Mouse (Mus musculus) midbrain, embryonic 12.5 days (tissue): ENCODE results near the gene Dsp. TPM values are rescaled to one million over a fixed set of nuclear protein-coding genes. Genes with fewer than 3 reads are reported as not detected.

Source experiments
- ATAC-seq: fragments of 200-750 bp; cut with Nextera tagmentation; 2 replicates; pipeline ENCODE4 v1.8.0; 2017; ENCODE audit warnings: low read depth, moderate TSS enrichment, moderate library complexity; ENCODE audit not compliant: low FRiP score
- H3K27ac ChIP-seq: fragments of 300-500 bp; sonication (generic); replicated peaks from 2 replicates; pipeline ENCODE4 v1.5.1; 2016; ENCODE audit warnings: mild to moderate bottlenecking
- H3K27me3 ChIP-seq: fragments of 300-500 bp; sonication (generic); 2 replicates; pipeline ENCODE4 v1.6.1; 2016; ENCODE audit warnings: mild to moderate bottlenecking
- H3K36me3 ChIP-seq: fragments of 300-500 bp; sonication (generic); 2 replicates; pipeline ENCODE4 v1.6.1; 2016
- H3K4me1 ChIP-seq: fragments of 300-500 bp; sonication (generic); 2 replicates; pipeline ENCODE4 v1.6.1; 2016
- H3K4me2 ChIP-seq: fragments of 300-500 bp; sonication (generic); replicated peaks from 2 replicates; pipeline ENCODE4 v1.6.1; 2016; ENCODE audit warnings: mild to moderate bottlenecking, moderate library complexity
- H3K4me3 ChIP-seq: fragments of 300-500 bp; sonication (generic); 2 replicates; pipeline ENCODE4 v1.5.1; 2016; ENCODE audit warnings: mild to moderate bottlenecking
- H3K9ac ChIP-seq: fragments of 300-500 bp; sonication (generic); replicated peaks from 2 replicates; pipeline ENCODE4 v1.6.1; 2016; ENCODE audit warnings: mild to moderate bottlenecking, moderate library complexity
- H3K9me3 ChIP-seq: fragments of 300-500 bp; sonication (generic); 2 replicates; pipeline ENCODE4 v1.6.1; 2016; ENCODE audit warnings: mild to moderate bottlenecking
- WGBS: fragments of 180-500 bp; shearing (Covaris S2); methylation state at CpG from one replicate; pipeline ENCODE4 v1.1.7; 2016; 5-methylcytosine and 5-hydroxymethylcytosine counted together
- polyA plus RNA-seq: library from polyadenylated mRNA; unstranded; fragments of >200 nt; fragmentation: Nextera tagmentation; extraction: Ambion mirVana; gene quantifications from 2 replicates; pipeline ENCODE4 v1.2.1, GENCODE M21; 2016

Dsp gene
- 0.51 and 0.66 TPM in 2 replicates for polyA plus RNA-seq

DNA sequence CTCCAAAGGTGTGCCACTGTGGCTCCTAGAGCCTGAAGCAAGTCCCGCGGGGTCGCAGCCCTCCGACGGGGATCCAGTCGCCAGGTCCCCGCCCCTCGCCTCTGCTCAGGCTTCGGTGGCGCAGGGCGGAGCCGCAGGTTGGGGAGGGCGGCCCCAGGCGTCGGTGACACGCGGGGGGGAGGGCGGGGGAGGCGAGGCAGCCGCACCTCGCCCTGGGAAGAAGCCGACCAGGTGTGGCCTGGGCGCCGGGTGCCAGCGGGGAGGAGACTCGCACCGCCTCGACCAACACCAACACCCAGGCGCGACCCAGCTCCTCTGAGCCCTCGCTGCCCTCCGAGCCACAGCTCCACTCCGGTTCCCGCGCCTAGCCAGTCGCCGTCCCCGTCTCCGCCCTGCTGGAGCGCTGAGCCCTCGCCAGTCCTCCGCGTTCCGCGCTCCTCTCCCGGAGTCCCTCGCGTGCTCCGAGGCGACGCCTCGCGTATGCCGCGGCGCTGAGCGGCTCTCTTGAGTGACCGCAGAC is at the start of gene Dsp:
Dsp (plus strand) TSS at position 226 of the 520 bp plus-strand sequence.
- no peak within 1 kb of the TSS for H3K27ac ChIP-seq
- 1% methylated on average over 57 of the region's 58 CpGs for WGBS
- H3K9ac ChIP-seq: peak within 1 kb of the TSS; percentile 42; the same call in 1 of the 2 replicates
- H3K27me3 ChIP-seq: peaks cover 73% of the 10 kb centered on the region
- H3K36me3 ChIP-seq: no peaks in the 10 kb centered on the region
- peak within 1 kb of the TSS; percentile 40 for H3K4me3 ChIP-seq
- H3K9me3 ChIP-seq: no peaks in the 10 kb centered on the region
- H3K4me1 ChIP-seq: peaks cover 20% of the 10 kb centered on the region
- peak within 1 kb of the TSS; percentile 69 for H3K4me2 ChIP-seq
- peak; percentile 72 for ATAC-seq

DNA sequence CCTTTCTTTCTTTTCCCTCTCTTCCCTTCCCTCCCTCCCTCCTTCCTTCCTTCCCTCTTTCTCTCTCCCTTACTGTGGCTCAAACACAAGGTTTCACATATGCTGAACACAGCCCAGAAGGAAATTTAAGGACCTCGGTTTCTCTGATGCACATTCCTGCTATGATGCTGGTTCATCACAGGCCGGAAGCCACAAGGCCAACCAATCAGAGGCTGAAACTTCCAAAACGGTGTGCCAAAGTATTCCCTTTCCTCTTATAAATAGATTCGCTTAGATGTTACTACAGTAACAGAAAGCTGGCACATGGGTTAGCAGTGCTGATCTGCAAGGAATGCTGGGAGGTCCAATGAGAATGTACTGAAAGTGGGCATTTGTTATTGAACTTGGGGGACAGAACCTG is 47.7 kb upstream of the Dsp start:
- H3K27me3 ChIP-seq: no peaks in the 10 kb centered on the region

DNA sequence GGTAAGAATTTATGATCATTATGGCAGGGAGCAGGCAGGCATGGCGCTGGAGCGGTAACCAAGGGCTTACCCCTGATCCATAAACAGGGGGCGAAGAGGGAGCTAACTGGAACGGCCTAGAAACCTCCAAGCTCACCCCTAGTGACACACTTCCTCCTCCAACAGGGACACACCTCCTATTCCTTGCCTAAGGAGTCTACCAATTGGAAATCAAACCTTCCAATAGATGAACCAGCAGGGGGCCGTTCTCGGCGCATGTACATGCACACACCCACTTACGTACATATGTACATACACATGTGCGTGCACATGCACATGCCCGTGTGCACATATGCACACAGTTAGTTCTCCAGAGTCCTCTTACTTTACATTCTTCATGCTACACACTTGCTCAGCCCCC is 46.6 kb upstream of the Dsp start:
- no peak for ATAC-seq
- no peak overlapping the region for H3K27ac ChIP-seq
- WGBS: 92% methylated on average over 10 of the region's 10 CpGs
- no peak overlapping the region for H3K4me3 ChIP-seq
- no peaks in the 10 kb centered on the region for H3K9me3 ChIP-seq
- H3K4me1 ChIP-seq: no peaks in the 10 kb centered on the region
- H3K4me2 ChIP-seq: no peak overlapping the region
- no peaks in the 10 kb centered on the region for H3K36me3 ChIP-seq
- H3K9ac ChIP-seq: no peak overlapping the region
- no peaks in the 10 kb centered on the region for H3K27me3 ChIP-seq

More for the DNA sequence above, 47.7 kb upstream of the Dsp start:
- no peak overlapping the region for H3K4me2 ChIP-seq
- H3K27ac ChIP-seq: no peak overlapping the region
- H3K4me3 ChIP-seq: no peak overlapping the region
- no peaks in the 10 kb centered on the region for H3K4me1 ChIP-seq
- H3K36me3 ChIP-seq: no peaks in the 10 kb centered on the region
- H3K9me3 ChIP-seq: no peaks in the 10 kb centered on the region
- no peak overlapping the region for H3K9ac ChIP-seq
- 86% methylated on average over 4 of the region's 4 CpGs for WGBS
- ATAC-seq: no peak

DNA sequence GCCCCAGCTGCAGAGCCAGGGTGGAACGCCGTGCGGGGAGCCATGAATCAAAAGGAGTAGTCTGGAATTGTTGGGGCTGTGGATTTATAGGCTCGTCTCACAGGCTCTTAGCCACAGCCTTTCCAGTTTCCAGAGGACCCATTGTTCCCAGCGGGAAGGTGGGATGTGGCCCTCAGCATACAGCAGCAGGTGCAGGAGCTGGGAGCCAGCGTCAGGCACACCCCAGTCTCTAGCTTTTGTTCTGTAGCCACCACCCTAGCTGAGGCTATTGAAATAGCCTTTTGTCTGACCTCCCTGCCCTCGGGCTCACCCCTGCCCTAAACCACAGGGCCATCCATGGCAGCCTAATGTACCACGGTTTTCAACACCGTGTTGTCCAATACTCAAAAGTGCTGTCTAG is 42.0 kb upstream of the Dsp start:
- Histone ChIP-seq H3K9me3 (no peaks in the 10 kb centered on the region), H3K4me3 (no peak overlapping the region), H3K4me1 (no peaks in the 10 kb centered on the region), H3K36me3 (no peaks in the 10 kb centered on the region), H3K9ac (no peak overlapping the region), H3K27ac (no peak overlapping the region), H3K4me2 (no peak overlapping the region), H3K27me3 (no peaks in the 10 kb centered on the region)
- no peak for ATAC-seq
- WGBS: 80% methylated on average over 9 of the region's 9 CpGs

DNA sequence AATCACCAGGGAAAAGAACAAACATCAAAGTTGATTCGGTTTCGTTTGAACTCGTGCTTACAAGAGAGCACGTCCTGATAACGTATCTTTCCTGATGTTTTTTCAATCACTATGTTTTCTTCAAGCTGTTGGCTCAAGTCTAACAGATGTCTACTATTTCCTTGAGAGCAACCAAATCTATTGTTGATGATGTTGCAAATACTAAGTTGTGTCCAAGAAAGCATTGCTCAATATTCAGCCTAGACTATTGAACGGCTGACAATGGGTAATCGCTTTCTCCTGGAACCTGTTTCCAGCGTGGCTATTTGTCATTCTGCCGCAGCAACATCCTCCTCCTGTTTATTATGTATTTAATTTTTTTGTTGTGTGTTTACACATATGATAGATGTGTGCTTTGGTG is 28.8 kb upstream of the Dsp start:
- Histone ChIP-seq H3K27me3 (no peaks in the 10 kb centered on the region), H3K36me3 (no peaks in the 10 kb centered on the region), H3K9me3 (no peaks in the 10 kb centered on the region), H3K9ac (no peak overlapping the region), H3K4me1 (no peaks in the 10 kb centered on the region), H3K27ac (no peak overlapping the region), H3K4me2 (no peak overlapping the region), H3K4me3 (no peak overlapping the region)
- no peak for ATAC-seq
- 87% methylated on average over 9 of the region's 9 CpGs for WGBS

DNA sequence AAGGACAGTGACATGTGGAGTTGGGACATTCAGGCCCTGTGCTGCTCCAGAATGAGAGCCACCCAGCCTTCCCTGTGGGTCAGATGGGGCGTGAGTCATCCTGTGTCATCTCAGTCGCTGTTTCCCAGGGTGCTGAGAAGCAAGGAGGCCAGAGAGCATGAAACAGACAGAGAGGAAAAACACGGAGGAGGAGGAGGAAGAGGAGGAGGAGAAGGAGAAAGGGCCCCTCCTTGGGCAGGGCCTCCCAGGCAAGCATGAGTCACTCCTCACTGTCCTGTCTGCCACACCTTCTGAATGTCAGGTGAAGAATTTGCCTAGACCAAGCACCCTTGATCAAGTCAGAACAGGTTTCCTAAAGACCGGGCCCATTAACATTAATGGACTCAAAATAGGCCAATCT is 27.4 kb upstream of the Dsp start:
- no peak for ATAC-seq
- no peaks in the 10 kb centered on the region for H3K27me3 ChIP-seq
- no peaks in the 10 kb centered on the region for H3K4me1 ChIP-seq
- no peak overlapping the region for H3K9ac ChIP-seq
- H3K9me3 ChIP-seq: no peaks in the 10 kb centered on the region
- no peak overlapping the region for H3K4me2 ChIP-seq
- no peaks in the 10 kb centered on the region for H3K36me3 ChIP-seq
- 79% methylated on average over 4 of the region's 4 CpGs for WGBS
- no peak overlapping the region for H3K4me3 ChIP-seq
- no peak overlapping the region for H3K27ac ChIP-seq

DNA sequence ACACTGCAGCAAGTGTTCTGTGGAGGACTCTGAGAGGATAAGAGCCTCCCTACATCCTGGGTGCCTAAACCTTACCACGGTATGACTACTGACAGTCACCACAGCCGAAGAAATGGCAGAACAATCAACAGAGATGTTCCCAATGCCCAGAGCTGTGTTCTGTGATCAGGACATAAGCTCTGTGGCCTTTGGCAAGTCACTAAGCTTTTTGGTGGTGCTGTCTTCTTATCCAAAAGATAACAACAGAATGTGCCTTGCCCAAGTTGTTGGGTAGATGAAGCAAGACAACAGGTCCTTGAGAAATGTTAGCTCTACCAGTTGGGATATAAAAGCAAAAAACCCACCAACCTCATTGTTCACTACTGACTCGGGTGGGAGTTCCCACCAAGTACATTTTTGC is 23.4 kb upstream of the Dsp start:
- no peak for ATAC-seq
- H3K27me3 ChIP-seq: no peaks in the 10 kb centered on the region
- no peaks in the 10 kb centered on the region for H3K36me3 ChIP-seq
- 89% methylated on average over 3 of the region's 3 CpGs for WGBS
- no peaks in the 10 kb centered on the region for H3K9me3 ChIP-seq
- H3K27ac ChIP-seq: no peak overlapping the region
- no peak overlapping the region for H3K4me3 ChIP-seq
- H3K4me2 ChIP-seq: no peak overlapping the region
- H3K9ac ChIP-seq: no peak overlapping the region
- H3K4me1 ChIP-seq: no peaks in the 10 kb centered on the region

DNA sequence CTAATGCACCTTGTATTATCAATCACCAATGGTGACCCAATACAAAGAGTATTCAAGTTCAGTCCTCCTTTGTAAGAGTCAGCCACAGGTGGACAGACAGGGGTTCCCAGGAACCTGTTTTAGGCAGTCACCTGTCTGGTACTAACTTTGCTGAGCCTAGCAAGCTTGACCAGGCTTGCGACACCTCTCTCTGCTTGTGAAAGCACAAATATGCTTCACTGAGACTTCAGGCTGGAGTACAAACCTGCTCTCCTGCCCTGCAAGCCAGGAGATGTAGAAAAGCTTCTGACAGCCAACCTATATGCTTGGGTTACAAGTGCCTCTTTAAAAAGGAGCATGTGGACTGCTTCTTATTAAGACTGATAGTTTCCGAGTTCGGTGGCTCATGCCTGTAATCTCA is 22.8 kb upstream of the Dsp start:
- ATAC-seq: no peak
- no peak overlapping the region for H3K4me2 ChIP-seq
- 85% methylated on average over 3 of the region's 3 CpGs for WGBS
- H3K4me1 ChIP-seq: no peaks in the 10 kb centered on the region
- H3K27me3 ChIP-seq: no peaks in the 10 kb centered on the region
- H3K27ac ChIP-seq: no peak overlapping the region
- H3K9me3 ChIP-seq: no peaks in the 10 kb centered on the region
- no peak overlapping the region for H3K9ac ChIP-seq
- H3K36me3 ChIP-seq: no peaks in the 10 kb centered on the region
- H3K4me3 ChIP-seq: no peak overlapping the region

DNA sequence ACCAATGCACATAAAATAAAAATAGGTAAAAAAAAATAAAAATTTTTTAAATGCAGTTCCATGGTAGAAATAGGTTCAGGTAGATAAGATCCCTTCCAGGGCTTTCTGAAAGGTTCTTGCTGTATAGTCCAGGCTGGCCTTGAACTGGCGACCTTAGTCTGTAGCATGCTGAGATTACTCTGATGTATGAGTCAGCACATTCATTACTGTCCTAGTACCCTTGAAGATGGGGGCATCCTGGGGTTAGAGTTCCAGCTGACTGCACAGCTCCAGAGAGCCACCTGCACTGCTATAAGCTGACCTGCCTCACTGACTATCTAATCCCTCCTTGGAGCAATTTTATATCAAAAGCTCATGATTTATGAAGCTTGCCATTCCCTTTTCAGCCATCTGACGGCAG is 21.6 kb upstream of the Dsp start:
- Histone ChIP-seq H3K4me3 (no peak overlapping the region), H3K4me2 (no peak overlapping the region), H3K9me3 (no peaks in the 10 kb centered on the region), H3K4me1 (no peaks in the 10 kb centered on the region), H3K27ac (no peak overlapping the region), H3K27me3 (no peaks in the 10 kb centered on the region), H3K36me3 (no peaks in the 10 kb centered on the region), H3K9ac (no peak overlapping the region)
- no peak for ATAC-seq
- 91% methylated on average over 2 of the region's 2 CpGs for WGBS

DNA sequence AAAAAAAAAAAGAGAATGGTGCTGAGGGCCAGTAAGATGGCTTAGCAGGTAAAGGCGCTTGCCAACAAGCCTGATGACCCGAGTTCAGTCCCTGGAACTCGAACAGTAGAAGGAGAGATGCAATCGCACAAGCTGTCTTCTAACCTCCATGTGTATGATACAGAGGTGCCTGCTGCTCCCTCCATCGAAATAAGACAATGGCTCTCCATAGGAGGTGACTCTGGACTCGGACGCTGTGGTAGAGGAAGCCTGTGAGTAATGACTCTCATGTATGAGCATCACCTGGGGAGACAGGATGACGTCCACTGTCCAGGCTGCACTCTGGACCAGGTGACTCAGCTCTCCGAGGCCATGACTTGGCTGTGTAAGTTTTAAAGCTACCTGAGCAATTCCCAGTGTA is 21.0 kb upstream of the Dsp start:
- no peaks in the 10 kb centered on the region for H3K36me3 ChIP-seq
- no peak overlapping the region for H3K9ac ChIP-seq
- H3K27ac ChIP-seq: no peak overlapping the region
- H3K4me1 ChIP-seq: no peaks in the 10 kb centered on the region
- H3K9me3 ChIP-seq: no peaks in the 10 kb centered on the region
- H3K4me2 ChIP-seq: no peak overlapping the region
- H3K4me3 ChIP-seq: no peak overlapping the region
- 92% methylated on average over 9 of the region's 9 CpGs for WGBS
- H3K27me3 ChIP-seq: no peaks in the 10 kb centered on the region
- ATAC-seq: no peak

DNA sequence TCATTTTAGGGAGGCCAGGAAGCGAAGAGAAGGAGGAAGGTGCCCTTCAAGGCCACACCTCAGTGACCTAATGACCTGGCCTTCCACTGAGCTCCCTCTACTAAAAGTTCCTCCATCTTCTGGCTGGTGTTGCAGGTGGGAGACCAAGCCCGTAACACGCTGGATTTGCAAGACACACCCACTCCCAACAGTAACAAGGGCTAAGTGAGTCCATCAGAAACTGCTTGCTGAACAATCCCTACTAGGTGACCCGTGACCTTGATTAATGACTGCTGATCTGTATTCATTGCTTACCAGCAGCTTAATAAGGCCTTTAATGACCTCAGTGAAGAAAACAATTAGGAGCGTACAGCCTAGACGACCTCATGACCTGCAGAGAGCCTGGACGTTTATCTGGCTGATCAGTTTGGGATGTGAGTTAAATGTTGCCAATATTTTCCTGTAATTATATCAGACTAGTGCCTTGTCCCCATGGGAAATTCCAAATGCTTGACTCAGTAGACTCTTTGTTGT is 18.0 kb upstream of the Dsp start:
- H3K9ac ChIP-seq: no peak overlapping the region
- no peak overlapping the region for H3K4me3 ChIP-seq
- H3K36me3 ChIP-seq: no peaks in the 10 kb centered on the region
- no peaks in the 10 kb centered on the region for H3K9me3 ChIP-seq
- ATAC-seq: no peak
- no peak overlapping the region for H3K4me2 ChIP-seq
- H3K27ac ChIP-seq: no peak overlapping the region
- whole genome bisulfite sequencing: 63% methylated on average over 7 of the region's 7 CpGs
- H3K27me3 ChIP-seq: no peaks in the 10 kb centered on the region
- H3K4me1 ChIP-seq: no peaks in the 10 kb centered on the region

DNA sequence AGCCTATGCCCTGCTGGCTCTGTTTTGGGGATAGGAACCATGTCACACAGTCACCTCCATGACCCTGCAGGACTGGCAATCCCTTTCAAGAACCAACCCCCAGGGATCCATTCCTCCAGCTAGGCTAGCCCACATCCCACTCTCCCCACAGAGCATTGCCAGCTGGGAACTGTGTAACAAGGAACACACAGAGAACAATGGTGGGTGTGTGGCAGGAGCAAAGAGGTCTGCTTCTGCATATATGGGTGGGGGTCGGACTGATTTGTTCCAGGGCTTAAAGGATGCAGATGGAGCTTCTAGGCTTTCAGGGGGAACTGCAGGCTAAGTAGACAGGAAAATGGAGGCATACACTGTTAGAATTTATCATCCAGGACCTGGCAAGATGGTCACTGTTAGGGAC is 10.6 kb upstream of the Dsp start:
- WGBS: 58% methylated on average over 1 of the region's 1 CpGs
- ATAC-seq: no peak
- Histone ChIP-seq H3K27ac (no peak overlapping the region), H3K9me3 (no peaks in the 10 kb centered on the region), H3K4me3 (no peak overlapping the region), H3K9ac (no peak overlapping the region), H3K4me1 (peaks cover 5% of the 10 kb centered on the region; the same call in 1 of the 2 replicates), H3K27me3 (peaks cover 15% of the 10 kb centered on the region), H3K36me3 (no peaks in the 10 kb centered on the region), H3K4me2 (no peak overlapping the region)
